Mouse (Mus musculus) olfactory bulb, adult 2 months (tissue): ENCODE data around the gene Lamtor2.

Experiments used
- CTCF ChIP-seq: fragments of 200-500 bp; IDR thresholded peaks from 2 replicates; pipeline ENCODE4 v1.5.1; 2012; ENCODE audit warnings: low read depth, mild to moderate bottlenecking, low read length, moderate library complexity; ENCODE audit not compliant: insufficient read depth
- POLR2A ChIP-seq: fragments of 200-500 bp; IDR thresholded peaks from 2 replicates; pipeline ENCODE4 v1.6.1; 2012; ENCODE audit warnings: mild to moderate bottlenecking, low read depth, low read length, moderate library complexity; ENCODE audit not compliant: insufficient read depth

DNA sequence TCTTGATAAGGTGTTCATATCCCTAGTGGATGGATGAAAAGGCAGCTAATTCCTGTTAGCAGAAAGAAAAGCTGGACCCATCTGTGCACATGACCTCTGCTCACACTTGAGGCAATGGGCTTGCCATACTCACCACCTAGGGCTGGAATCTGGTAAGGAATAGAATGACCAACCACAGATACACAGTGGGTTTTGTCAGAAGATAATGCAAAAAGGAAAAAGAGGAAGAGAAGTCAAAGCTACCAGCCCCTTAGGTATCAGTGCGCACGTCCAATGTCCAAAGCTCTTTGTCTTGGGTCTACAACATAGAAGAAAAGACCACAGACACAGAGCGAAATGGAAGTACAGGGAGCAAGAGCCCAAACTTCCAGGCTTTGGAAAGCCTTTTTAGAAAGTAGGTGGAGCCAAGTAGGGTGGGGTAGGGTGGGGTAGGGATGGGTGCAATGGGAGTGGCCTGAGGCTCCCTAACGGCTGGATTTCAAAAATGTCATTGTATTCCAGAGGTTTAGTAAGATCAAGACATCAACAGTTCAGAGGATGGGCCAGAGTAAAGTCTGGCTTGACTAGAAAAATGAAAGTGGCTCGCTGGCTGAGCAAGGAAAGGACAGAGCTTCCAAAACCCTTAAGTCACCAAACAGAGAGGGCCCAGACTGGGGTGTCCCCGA is 51.4 kb downstream of the Lamtor2 start:
- TF ChIP-seq CTCF (no peak), POLR2A (no peak)
